Mouse (Mus musculus) urinary bladder, postnatal 4 days (tissue): Measurements from ENCODE around the gene Dgcr2.
A peak's percentile ranks its signal among the peaks of the same experiment; 100 is the strongest.

Experiments used
- DNase-seq, 2 experiments: peaks; one replicate each; pipeline ENCODE4 v3.0.0; 2021 to 2022; ENCODE audit warnings: low spot score in 2 of 2

The Dgcr2 gene

DNA sequence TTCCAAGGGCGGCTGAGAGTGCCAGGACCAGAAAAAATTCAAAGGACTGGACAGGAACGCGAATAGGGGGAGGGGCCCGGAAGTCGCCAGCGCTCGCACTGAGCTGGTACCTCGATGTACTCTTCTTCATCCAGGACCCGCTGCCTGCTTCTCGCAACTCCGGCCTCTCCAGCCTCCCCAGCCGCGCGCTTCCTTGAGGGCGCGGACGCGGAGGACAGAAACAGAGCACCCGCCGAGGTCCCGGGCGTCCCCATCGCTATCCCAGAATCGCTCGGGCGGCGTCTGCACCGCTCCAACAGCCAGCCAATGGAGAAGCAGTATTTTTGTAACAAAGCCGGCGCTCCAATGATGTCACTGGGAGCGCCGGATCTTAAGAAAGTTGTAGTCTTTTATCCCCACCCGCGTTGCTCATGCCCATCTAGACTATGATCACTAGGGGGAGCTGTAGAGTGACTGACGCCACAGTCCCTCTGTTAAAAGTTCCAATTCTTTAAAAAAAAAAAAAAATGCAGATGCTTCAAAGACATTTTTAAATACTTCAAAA lies 12.8 kb upstream of the Dgcr2 start, which contains the start of gene Ess2:
TSS of gene Ess2 (minus strand) at position 297 of the 544 bp plus-strand sequence.
- peak; percentile 84 to 85 for DNase-seq

DNA sequence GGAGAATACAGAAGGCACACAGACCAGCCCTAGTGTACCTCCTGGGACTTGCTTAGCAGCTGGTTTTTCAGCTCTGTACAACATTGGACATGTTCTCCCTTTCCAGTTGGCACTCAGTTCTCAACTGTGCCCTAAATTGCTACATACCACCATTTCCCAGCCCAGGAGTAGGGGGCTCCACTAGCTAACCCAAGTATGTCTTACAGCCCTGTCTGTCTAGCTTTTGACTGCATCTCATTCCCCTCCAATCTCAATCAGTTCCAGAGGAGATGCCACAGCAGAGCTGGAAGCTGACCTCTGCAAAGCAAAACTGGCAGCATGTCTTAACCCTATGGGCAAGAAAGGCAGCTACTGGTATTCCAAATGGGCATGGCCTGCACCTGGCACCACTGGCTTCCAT lies 2.3 kb downstream of the Dgcr2 start:
- DNase-seq, result no peak

DNA sequence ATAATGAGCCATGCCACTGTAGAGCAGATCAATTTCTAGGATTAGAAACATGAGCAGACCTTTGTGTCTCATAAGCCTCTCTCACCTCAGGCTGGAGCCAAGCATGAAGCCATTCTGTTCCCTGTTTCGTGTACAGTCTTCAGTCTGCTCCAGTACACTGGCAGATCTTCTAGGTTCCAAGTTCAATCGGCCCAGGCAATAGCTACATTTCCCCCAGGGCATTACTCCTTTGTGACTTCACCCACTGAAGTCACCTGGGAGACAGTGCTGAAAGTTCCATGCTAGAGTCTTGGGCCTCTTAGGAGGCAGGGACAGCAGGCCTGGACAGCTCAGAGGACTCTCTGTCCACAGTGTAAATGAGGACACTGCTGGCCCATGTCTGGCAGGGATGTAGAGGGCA lies 4.4 kb downstream of the Dgcr2 start, which contains the start of gene Tssk1:
TSS of gene Tssk1 (plus strand) at position 301 of the 400 bp plus-strand sequence.
- no peak for DNase-seq

DNA sequence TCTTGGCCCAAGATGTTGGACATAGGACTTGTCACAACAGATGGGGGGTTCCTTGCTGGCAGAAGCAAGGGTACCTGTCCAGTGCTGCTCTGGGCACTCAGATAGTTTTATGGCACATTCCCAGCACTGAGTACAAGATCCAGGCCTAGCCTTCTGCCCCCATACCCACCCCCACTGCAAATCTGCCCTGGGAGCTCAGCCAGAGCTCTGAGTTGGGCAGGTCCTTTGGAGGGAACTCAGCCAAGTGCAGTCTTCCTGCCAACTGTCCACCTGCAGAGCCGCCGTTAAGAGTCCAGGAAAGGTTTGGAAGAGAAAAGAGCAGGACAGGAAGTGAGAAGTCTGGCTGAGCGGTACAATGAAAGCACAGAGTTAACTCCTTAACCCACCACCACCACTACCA lies 5.8 kb downstream of the Dgcr2 start:
- no peak for DNase-seq

DNA sequence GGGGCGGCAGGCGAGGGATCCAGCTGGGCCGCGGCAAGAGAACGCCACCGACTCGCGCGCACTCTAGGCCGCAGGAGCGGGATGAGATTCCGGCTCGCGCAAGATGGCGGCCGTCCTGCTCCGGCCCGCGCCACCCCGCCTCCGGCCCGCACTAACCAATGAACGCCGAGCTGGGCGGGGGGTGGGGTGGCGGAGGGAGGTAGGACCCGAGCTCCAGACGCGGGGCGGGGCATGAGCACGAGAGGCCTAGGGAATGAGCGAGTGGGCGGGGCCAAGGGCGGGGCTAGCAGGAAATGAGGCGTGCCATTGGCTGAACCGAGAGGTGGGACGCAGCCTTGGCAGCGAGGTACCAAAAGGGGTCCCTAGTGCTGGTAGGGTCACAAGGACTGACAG lies 6.8 kb downstream of the Dgcr2 start, which contains the start of gene Gm20518:
TSS of gene Gm20518 (minus strand) at position 105 of the 393 bp plus-strand sequence.
- peak; percentile 98 to 100 for DNase-seq

DNA sequence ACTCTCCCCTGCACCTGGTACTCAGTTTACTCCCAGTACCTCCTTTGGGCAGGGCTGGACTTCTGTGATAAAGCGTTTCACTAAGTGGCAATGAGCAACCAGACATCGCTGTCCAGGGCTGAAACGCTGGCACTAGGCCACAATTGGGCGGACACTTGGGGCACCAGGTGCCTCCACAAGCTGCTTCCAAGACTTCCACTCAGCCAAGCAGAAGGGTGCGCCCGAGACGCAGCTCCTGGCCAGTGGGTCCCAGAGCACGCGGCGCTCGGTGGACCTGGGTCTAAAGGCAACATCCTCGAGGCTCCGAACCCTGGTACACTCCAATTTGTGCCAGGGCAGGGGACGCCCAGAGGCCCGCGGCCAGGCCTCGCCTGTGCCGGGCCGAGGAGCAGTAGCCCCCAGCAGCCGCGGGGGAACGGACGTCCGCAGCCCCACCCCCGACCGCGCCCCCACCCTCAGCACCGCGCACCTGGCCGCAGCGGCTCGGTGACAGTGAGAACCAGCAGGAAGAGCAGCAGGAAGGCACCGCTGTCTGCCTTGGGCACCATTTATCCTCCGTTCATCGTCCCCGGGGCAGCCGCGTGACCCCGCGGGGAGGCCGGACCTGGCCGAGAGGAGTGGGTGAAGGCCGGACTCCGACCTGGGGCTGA lies 7.3 kb downstream of the Dgcr2 start:
- DNase-seq, result peak; percentile 53 to 78

DNA sequence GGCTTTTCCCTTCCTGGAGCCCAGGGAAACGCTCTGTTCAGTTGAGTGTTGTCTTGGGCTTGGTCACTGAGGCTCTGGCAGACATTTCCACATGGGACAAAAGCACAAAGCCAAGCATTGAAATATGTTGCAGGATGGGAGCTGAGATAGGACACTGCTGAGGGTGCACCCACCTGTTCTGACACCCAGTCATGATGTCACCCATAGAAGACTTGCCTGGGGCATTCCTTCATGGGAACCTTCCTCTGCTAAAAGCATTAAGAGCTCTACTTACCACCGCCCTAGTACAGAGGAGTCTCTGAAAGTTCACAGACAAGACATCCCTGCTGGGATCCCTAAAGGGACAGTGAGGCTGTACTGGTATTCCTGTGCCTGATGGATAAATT lies 8.0 kb downstream of the Dgcr2 start:
- DNase-seq, result no peak

DNA sequence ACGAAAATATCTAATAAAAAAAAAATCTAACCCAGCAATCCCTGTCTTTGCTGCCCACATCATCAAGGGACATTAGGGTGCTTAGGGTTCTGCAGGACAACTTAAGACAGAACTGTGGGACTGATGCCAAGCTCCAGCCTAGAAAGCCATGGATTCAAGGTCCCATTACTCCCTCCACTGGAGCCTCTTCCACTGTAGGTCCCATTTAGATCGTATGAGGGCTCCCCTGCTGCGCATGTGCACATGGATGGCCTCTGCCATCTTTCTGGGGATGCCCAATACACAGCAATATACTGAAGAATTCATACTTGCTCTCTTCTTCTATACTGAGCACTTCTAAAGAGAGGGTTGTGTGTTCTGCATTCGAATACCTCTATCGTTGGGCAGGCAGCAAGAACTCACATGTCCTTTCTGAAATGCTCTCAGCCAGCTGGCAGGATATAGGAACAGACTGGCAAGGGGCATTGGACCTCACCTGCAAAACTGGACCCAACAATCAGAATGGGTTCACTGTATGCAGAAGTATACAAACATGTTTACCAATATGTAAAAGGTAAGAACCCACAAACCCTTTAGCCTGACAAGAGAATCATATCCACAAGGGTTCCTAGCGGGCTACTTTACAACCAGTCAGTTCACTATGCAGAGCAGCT lies 8.5 kb downstream of the Dgcr2 start:
- no peak for DNase-seq

DNA sequence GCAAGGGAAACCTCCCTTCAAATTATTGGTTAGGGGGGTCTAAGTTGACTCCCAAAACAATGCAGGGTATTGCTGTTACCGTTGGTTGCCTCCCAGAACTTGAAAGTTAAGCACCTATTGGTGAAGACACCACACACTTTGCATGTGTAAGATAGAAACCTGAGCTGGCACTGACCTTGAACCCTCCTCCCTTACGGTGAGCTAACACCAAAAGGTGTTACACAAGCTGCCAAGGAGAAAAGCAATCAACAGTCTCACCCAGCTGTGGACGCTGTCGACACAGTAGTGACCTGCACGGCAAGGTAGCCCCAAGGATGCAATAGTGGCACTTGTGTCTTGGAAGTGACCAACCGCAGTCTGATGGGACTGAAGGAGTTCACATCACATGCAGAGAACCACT lies 14.2 kb downstream of the Dgcr2 start:
- no peak for DNase-seq

DNA sequence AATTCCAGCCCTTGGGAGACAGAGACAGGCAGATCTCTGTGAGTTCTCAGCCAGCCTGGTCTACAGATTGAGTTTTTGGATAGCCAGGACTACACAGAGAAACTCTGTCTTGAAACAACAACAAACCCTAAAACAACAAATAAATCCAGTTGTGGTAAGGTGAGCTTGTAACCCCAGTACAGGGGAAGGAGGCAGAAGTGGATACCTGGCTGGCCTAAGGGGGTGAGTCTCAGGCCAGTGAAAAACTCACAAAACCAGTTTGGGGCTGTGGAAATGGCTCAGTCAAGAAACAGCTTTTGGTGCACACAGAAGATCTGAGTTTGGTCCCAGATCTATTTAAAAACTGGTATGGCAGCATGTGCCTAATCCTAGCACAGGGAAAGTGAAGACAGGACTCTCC lies 16.2 kb downstream of the Dgcr2 start:
- no peak for DNase-seq

DNA sequence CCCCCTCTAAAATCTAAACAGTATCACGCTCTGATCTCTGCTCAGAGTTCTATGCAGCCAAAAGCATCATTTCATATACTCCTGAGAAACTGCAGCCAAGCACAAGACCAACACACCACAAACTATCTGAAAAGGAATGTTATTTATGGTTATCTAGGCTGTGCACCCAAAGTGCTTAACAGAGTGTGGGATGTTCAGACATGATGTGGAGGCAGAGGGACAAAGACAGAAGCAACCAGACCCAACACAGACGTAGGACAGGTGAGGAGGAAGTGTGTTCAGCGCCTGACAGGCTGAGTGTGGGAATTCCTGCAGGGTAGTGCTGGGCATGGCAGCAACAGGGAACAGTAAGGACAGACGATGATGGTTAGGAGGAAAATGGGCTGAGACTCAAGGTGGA lies 18.8 kb downstream of the Dgcr2 start:
- no peak for DNase-seq

DNA sequence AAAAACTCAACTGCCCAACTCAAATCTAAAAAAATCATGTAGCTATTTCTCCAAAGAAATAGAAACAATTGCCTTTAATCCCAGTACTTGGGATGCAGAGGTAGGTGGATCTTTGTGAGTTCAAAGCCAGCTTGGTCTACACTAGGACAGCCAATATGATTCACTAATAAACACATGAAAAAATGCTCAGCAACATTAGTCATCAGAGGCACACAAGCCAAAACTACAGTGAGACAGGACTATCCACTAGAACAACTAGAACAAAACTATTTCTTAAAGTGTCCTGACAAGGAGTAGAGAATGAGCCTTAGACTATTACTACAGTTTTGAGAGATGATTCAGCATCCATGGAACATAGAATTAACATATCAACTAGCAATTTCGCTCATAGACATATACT lies 22.3 kb downstream of the Dgcr2 start:
- no peak for DNase-seq

DNA sequence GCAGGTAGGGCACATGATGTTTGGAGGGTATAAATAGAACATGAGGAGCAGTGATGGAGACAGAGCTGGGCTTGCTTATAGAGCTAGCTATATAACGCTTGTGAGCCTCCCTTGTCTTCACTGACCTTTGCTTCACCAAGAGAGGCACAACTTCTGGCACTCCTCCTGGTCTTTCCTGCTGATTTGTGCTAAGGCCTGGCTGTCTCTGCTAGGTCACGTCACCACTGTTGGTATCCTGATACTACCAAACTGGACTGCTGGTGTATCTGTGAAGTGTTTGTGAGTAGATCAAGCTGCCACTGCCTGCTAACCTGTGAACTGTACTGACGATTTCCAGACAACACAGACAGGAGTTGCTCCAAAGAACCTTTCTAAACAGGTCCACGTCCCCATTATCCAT lies 23.2 kb downstream of the Dgcr2 start:
- no peak for DNase-seq

DNA sequence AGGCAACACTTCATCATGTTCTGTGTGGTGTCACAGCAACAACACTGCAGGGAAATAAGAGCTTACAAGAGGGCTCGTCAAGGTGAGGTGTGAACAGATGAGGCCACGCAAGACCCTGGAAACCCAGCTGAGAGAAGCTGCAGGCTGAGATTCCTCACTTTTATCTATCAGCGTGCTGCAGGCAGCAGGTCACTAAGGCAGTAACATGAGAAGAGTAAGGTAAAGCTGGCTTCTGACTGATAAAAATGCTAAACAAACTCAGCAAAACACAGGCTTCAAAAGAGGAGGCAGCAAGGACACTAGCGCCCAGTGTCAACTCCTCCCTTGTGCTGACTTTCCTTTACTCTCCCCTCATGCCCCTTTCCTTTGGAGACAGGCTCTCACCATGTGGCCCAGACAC lies 25.4 kb downstream of the Dgcr2 start:
- DNase-seq, result no peak

DNA sequence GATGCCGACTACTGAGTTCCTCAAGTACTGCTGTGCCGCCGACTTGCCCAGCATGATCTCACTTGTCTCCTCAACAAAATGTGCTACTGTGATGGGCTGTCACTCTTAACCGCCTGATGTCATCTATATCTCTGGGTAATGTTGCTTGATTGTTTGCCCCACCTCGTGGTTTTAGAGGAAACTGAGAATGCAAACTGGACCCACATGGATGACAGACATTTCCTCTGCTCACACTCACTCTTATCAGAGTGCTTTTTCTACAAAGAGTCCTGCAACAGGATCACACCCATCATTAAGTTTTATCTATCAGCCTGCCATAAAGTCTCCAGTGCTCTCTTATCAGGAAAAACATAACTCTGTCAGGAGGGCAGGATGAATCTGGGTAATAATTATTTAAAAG lies 27.1 kb downstream of the Dgcr2 start:
- DNase-seq, result no peak

DNA sequence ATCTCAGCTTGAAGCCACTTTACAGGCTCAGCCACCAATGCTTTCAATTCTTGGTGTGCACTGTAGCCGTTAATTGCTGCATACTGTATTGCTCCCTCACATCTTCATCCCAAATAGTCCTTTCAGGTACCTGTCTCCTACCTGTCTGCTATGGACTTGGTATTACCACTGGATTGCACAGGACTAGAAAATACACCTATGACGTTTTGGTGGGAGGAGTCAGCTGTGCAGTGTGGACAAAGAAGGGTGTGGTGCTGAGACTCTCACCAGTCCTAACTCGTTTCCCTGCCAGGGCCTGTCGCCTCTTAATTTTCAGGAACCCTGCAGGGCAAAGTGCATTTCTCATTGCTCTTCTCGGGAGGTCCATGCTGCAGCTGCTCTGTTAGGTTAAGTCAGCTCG lies 32.6 kb downstream of the Dgcr2 start:
- no peak for DNase-seq

DNA sequence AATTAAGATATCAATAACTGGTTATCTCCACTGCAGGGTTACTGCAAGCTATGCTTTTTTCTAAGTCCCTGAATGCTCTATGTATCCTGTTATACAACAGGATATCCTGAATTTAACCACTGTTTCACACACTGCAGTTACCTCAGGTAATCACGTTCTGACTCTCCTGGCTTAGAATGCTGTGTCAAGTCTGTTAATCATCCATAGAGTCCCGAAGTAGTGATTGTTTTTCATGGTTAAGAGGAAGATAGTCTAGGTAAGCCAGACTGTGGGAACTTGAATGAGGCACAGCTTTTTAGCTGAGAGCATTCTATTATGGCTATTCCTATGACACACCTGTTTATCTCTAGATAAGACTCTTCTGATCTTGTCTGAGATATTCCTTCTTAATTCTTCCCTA lies 33.1 kb downstream of the Dgcr2 start:
- DNase-seq, result no peak

DNA sequence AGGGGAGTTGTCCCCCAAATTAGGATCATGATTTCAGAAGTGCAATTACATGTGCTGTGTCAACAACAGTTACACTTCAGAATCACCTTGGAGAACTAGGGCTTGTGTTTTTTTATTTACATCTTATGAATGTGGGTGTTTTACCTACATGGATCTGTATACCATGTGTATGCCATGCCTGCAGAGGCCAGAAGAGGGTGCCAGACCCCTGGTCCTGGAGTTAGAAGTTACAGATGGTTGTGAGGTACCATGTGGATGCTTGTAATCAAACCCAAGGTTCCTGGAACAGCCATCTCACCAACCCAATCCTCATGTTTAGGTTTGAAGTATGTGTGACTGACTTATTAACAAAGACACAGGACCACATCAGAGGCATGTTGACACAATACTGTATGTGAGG lies 39.8 kb downstream of the Dgcr2 start:
- no peak for DNase-seq

DNA sequence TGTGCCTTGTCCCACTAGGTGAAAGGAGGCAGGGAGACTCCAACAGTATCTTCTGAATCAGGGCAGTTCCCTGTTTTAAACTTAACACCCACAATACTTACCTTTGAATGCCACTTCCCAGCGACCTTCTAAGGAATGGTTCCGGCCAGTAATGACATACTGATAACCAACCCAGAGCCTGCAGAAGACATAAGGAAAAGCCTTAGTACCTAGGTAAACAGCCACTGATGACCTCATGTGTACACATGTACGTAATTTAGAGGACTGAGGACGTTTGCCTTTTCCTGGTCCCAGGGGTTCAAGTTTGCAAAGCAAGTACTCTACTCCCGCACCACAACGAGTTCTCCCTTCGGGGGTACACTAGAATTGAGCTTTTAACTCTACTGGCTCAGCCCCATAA lies 41.2 kb downstream of the Dgcr2 start:
- no peak for DNase-seq

DNA sequence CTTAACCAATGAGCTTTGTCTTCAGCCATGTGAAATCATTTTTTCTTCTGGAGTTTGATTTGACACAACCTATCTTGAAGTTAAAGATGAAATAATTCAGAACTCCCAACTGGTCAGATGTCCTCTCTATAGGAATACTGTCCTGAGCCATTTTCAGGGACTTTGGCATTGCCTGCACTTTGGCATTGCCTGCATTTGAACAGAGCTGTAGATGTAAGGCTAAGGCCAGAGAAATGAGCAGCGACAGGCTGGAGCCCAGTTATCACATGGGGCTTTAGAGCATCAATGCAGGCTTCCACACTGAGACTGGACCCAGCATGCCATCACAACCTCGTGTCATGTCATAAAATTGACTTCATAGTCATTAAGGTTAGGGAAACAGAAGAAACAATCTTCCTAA lies 45.1 kb downstream of the Dgcr2 start:
- DNase-seq, result no peak

DNA sequence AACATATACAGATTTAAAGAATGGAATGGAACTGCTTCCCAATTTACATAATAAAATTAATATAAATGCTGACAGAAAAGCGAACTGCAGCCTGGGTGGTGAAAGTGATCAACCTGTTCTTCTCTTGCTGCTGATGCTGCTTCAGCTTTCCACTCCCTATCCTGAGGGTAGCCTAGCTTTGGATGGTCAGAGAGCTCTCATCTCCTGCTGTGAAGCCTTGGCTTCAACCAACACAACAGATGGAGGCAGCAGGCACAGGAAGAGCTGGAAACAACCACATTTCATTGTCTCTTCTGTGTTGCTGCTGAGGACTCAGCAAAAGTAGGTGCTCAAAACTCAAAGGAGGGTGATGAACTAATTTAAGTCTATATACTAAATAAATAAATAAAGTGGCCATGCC lies 46.5 kb downstream of the Dgcr2 start:
- no peak for DNase-seq

DNA sequence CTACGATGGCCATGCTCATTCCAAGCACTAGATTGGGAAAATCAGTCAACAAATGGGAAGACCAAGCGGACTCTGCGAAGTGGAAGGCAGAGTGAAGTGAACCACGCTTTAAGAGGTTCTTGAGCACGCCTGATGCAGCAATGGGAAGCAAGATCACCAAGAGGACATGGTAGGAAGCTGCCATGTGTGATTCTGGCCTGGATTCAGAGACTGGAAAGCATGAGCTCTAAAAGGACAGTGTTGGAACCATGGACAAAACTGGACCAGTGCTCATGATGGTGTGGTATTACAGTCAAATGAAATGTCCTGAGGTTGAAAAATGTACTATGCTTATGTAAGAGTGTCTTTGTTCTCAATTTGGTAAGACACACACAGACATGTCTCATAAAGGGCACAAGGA lies 47.0 kb downstream of the Dgcr2 start:
- no peak for DNase-seq

DNA sequence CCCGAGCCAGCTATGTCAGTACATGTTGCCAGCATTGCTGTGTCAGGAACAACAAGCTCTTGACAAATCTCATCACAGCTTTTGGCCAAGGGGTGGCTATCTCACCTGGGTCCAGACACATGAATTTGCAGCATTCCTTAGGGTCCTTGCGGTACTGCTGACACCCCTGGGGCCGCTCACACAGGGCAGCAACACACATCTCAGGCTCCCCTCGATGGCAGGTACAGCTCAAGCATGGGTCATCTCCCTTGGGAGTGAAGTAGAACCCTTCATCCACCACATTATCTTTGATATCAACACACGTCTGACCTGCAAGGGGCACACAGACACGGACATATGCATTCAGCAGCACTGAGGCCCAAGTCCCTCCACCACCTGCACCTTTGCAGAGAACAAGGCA lies 48.9 kb downstream of the Dgcr2 start:
- DNase-seq, result no peak
